Mouse (Mus musculus) limb, embryonic 12.5 days (tissue): ENCODE data around the gene Acot3. TPM values are rescaled to one million over a fixed set of nuclear protein-coding genes. Genes with fewer than 3 reads are reported as not detected.
"Not testable (repeated sequence)": the region's sequence is repeated elsewhere in the genome, so short reads cannot be mapped to it uniquely, and the experiment has no call there.

ENCODE experiments used
- ATAC-seq: fragments of 200-750 bp; cut with Nextera tagmentation; 2 replicates; pipeline ENCODE4 v1.8.0; 2017; ENCODE audit warnings: low read depth, moderate TSS enrichment; ENCODE audit not compliant: insufficient number of reproducible peaks, insufficient read depth, low FRiP score, low TSS enrichment
- H3K27ac ChIP-seq: fragments of 300-500 bp; sonication (generic); 2 replicates; pipeline ENCODE4 v1.5.1; 2016; ENCODE audit warnings: mild to moderate bottlenecking, moderate library complexity
- H3K27me3 ChIP-seq: fragments of 300-500 bp; sonication (generic); 2 replicates; pipeline ENCODE4 v1.6.1; 2016; ENCODE audit warnings: mild to moderate bottlenecking, moderate library complexity
- H3K36me3 ChIP-seq: fragments of 300-500 bp; sonication (generic); 2 replicates; pipeline ENCODE4 v1.6.1; 2016; ENCODE audit warnings: mild to moderate bottlenecking, moderate library complexity
- H3K4me1 ChIP-seq: fragments of 300-500 bp; sonication (generic); replicated peaks from 2 replicates; pipeline ENCODE4 v1.6.1; 2016
- H3K4me2 ChIP-seq: fragments of 300-500 bp; sonication (generic); 2 replicates; pipeline ENCODE4 v1.6.1; 2016; ENCODE audit warnings: mild to moderate bottlenecking, moderate library complexity
- H3K4me3 ChIP-seq: fragments of 300-500 bp; sonication (generic); replicated peaks from 2 replicates; pipeline ENCODE4 v1.5.1; 2016; ENCODE audit warnings: mild to moderate bottlenecking
- H3K9ac ChIP-seq: fragments of 300-500 bp; sonication (generic); replicated peaks from 2 replicates; pipeline ENCODE4 v1.6.1; 2016; ENCODE audit warnings: mild to moderate bottlenecking, moderate library complexity
- H3K9me3 ChIP-seq: fragments of 300-500 bp; sonication (generic); 2 replicates; pipeline ENCODE4 v1.6.1; 2016; ENCODE audit warnings: mild to moderate bottlenecking, moderate library complexity
- WGBS: fragments of 180-500 bp; shearing (Covaris S2); methylation state at CpG from one replicate; pipeline ENCODE4 v1.1.7; 2016; 5-methylcytosine and 5-hydroxymethylcytosine counted together
- polyA plus RNA-seq: library from polyadenylated mRNA; unstranded; fragments of >200 nt; fragmentation: Nextera tagmentation; extraction: Ambion mirVana; gene quantifications from 2 replicates; pipeline ENCODE4 v1.2.1, GENCODE M21; 2016

The Acot3 gene
- 0.59 and 0.66 TPM in 2 replicates for polyA plus RNA-seq

DNA sequence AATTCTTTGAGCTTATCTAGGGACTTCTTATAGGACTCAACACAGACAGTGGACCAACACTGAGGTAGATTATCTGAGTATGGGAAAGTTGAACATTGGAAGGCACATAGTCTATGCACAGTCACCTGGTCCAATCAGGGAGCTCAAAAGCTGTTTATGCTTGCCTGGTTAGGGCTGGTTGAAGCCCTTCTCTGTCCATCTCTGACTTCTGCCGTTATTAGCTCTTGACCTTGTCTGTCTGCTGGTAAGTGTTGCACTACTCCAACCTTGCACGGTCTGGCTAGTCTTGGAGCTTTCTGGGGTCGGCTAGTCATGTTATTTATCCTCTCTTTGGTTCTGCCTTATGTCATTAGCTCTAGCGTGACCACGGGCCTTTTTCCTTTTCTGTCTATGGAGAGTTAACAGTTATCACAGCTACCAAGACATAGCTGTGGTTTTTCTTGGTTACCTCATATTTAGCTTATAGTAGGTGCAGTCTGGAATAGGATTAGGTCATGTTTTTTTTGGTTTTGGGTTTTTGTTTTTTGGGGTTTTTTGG, at the start of gene Acot3:
TSS of gene Acot3 (plus strand) at position 208 of the 538 bp plus-strand sequence.
- 84% methylated on average over 5 of the region's 5 CpGs for WGBS
- no peak for ATAC-seq
- no peak within 1 kb of the TSS for H3K4me3 ChIP-seq
- no peak within 1 kb of the TSS for H3K27ac ChIP-seq
- H3K9me3 ChIP-seq, result peaks cover 11% of the 10 kb centered on the region; the same call in 1 of the 2 replicates
- peak within 1 kb of the TSS; percentile 88; the same call in 1 of the 2 replicates for H3K4me2 ChIP-seq
- 0 out of 2 replicates have a peak, but pooled peaks cover 4% of the 10 kb centered on the region for H3K4me1 ChIP-seq
- peaks cover 28% of the 10 kb centered on the region for H3K27me3 ChIP-seq
- no peak within 1 kb of the TSS for H3K9ac ChIP-seq
- H3K36me3 ChIP-seq, result no peaks in the 10 kb centered on the region

DNA sequence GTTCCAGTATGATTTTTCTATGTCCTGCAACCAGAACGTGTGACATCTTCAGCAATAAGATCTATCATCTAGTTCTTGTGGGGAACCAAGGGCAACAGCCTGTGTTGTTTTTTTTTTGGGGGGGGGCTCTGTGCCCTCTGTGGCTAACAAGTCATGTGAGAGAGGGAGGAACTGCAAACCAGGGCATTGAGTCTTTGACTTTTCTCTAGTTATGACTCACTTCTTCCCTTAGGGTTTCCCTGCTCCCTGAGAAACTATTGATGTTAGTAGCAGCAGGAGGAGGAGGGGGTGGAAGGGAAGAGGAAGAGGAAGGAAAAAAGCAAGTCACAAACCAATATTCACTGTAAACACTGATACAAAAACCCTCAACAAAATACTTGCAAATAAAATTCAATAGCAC, 48.1 kb upstream of the Acot3 start:
- H3K4me3 ChIP-seq, result no peak overlapping the region
- H3K27me3 ChIP-seq, result no peaks in the 10 kb centered on the region
- no peaks in the 10 kb centered on the region for H3K36me3 ChIP-seq
- H3K4me1 ChIP-seq, result peaks cover 2% of the 10 kb centered on the region; the same call in 1 of the 2 replicates
- ATAC-seq, result no peak
- no peak overlapping the region for H3K9ac ChIP-seq
- 89% methylated on average over 1 of the region's 1 CpGs for WGBS
- H3K4me2 ChIP-seq, result no peak overlapping the region
- 0 out of 2 replicates have a peak, but pooled peaks cover 12% of the 10 kb centered on the region for H3K9me3 ChIP-seq
- H3K27ac ChIP-seq, result no peak overlapping the region

DNA sequence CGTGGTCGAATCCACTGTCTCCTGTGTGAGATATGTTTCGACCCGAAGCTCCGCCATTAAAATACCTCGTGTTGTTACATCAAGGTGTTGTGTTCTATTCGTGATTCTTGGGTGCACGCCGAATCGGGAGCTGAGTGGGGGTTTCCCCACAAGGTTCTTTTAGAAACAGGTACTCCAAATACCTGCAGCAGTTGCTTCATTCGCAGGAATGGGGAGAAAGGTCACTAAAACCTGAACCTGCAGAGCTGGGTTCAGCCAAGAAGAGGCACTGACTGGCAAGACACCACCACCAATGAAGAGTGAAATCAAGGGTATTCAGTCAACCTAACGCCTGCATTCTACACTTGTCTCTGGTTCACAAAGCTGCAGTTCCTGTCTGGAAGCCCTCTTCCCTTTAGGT, 43.7 kb upstream of the Acot3 start:
- WGBS, result 88% methylated on average over 12 of the region's 12 CpGs
- ATAC-seq, result no peak
- H3K27ac ChIP-seq, result no peak overlapping the region
- H3K36me3 ChIP-seq, result no peaks in the 10 kb centered on the region
- no peak overlapping the region for H3K9ac ChIP-seq
- peaks cover 30% of the 10 kb centered on the region for H3K4me1 ChIP-seq
- no peak overlapping the region for H3K4me3 ChIP-seq
- H3K27me3 ChIP-seq, result no peaks in the 10 kb centered on the region
- H3K9me3 ChIP-seq, result no peaks in the 10 kb centered on the region
- no peak overlapping the region for H3K4me2 ChIP-seq

DNA sequence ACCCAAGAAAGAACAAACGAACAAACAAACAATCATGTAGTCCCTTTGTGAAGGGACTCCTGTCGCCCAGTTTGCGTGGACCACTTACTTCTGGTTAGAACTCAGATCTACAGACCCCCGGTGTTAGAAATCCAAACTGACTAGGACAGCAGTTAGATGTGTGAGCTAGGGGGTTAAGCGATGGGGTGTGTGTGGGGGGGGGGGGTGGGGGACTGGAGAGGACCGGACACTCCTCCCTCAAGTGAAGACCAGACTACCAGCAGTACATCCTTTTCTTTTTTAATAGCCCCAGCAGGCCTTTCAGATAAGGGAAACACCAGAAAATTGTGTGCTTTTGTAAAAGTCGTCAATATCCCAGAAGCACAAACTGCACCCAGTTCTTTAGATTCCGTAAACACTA, 43.2 kb upstream of the Acot3 start:
- peaks cover 30% of the 10 kb centered on the region for H3K4me1 ChIP-seq
- H3K4me3 ChIP-seq, result peak overlapping the region; percentile 48
- no peaks in the 10 kb centered on the region for H3K36me3 ChIP-seq
- ATAC-seq, result no peak
- peak overlapping the region; percentile 58 for H3K4me2 ChIP-seq
- 77% methylated on average over 8 of the region's 8 CpGs for WGBS
- H3K9me3 ChIP-seq, result no peaks in the 10 kb centered on the region
- H3K9ac ChIP-seq, result peak overlapping the region; percentile 70; the same call in 1 of the 2 replicates
- no peaks in the 10 kb centered on the region for H3K27me3 ChIP-seq
- H3K27ac ChIP-seq, result peak overlapping the region; percentile 70

DNA sequence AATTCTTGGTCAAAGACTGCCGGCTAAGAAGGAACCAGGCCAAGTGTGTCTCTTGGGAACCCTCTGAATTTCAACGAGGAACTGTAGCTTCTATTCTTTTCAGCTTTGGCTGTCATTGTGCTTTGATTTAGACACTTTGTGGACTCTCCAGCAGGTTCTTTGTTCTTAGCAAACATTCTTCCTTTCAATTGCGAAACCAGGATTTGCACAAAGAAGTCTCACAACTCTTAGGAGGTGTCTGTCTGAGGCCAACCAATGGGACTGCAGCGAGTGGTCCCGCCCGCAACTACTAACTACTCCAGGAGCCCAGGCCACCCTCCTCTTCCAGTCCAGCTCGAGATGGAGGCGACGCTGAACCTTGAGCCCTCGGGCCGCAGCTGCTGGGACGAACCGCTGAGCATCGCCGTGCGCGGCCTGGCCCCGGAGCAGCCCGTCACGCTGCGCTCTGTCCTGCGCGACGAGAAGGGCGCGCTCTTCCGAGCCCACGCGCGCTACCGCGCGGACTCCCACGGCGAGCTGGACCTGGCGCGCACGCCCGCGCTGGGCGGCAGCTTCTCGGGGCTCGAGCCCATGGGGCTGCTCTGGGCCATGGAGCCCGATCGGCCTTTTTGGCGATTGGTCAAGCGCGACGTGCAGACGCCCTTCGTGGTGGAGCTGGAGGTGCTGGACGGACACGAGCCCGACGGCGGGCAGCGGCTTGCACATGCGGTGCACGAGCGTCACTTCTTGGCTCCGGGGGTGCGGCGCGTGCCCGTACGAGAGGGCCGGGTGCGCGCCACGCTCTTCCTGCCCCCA, 42.6 kb upstream of the Acot3 start, which contains the start of gene Acot1:
TSS of gene Acot1 (plus strand) at position 320 of the 795 bp plus-strand sequence.
- WGBS, result 3% methylated on average over 59 of the region's 70 CpGs

DNA sequence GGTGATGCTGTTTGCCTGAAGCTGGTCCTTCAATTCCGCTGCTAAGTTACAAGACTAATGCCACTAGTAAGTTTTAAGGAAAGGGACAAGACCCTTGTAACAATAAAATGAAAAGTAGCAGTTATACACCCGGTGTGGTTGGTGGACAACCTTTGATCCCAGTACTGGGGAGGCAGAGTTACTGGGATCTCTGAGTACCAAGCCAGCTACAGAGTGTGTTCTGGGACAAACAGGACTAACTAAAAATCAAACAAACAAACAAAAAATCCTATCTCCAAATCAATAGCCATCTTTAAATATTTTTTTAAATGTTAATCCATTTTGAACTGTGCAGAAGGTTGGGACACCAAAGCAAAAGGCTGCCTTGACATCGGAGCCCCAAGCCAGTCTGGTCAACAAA, 41.7 kb upstream of the Acot3 start:
- no peak for ATAC-seq
- Histone ChIP-seq H3K36me3 (peaks cover 9% of the 10 kb centered on the region), H3K9me3 (no peaks in the 10 kb centered on the region), H3K27ac (no peak overlapping the region), H3K4me2 (peak overlapping the region; percentile 58), H3K4me1 (peaks cover 30% of the 10 kb centered on the region), H3K9ac (no peak overlapping the region), H3K4me3 (peak overlapping the region; percentile 48), H3K27me3 (no peaks in the 10 kb centered on the region)
- 77% methylated on average over 3 of the region's 3 CpGs for WGBS

More for the DNA sequence above, 42.6 kb upstream of the Acot3 start, which contains the start of gene Acot1:
- H3K4me3 ChIP-seq, result peak within 1 kb of the TSS; percentile 48
- peak within 1 kb of the TSS; percentile 58 for H3K4me2 ChIP-seq
- H3K27me3 ChIP-seq, H3K36me3 ChIP-seq, H3K9me3 ChIP-seq: not testable (repeated sequence)
- peak; percentile 94 for ATAC-seq
- H3K4me1 ChIP-seq, result peaks cover 30% of the 10 kb centered on the region
- H3K9ac ChIP-seq, result peak within 1 kb of the TSS; percentile 70
- peak within 1 kb of the TSS; percentile 70 for H3K27ac ChIP-seq

DNA sequence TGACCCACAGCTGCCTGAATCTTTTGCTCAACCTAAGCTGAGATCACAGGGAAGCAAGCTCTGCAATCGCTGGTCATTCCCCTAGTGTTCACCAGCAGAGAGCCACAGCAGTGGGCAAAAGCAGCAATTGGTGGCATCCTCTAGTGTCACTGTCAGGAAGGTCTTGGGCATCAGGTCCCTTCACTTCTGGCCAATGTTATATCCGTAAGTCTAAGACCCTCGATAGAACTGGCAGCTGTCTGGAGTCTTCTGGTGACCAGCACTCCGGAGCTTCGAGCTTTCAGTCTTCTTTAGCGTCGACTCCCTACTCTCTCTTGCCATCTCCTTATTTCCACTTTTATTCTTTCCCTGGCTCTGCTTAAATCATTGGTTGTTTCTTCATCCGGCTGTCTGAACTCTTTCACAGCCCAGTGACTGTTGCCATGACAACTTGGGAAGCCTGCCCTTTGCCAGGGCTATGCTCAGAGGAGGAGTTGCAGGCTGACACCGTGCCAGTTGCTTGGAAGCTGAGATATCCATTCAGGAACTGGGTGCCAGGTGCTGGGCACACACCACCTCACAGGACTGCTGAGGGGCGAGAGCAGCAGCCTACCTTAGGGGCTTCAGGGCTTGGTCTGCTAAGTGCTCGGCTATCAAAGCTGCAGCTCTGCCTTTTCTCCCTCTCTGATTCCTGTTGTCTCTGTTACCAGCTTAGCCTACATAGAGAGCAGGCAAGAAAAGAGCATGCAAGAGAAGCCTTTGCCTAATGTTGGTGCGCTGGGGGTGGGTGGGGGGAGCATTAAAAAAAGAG, 40.5 kb upstream of the Acot3 start:
- H3K27ac ChIP-seq, result no peak overlapping the region
- ATAC-seq, result no peak
- peak overlapping the region; percentile 58 for H3K4me2 ChIP-seq
- H3K36me3 ChIP-seq, result peaks cover 16% of the 10 kb centered on the region
- WGBS, result 67% methylated on average over 12 of the region's 12 CpGs
- no peaks in the 10 kb centered on the region for H3K9me3 ChIP-seq
- 0 out of 2 replicates have a peak overlapping the region, but pooled peaks have one; percentile 6 for H3K4me3 ChIP-seq
- 0 out of 2 replicates have a peak overlapping the region, but pooled peaks have one; percentile 4 for H3K9ac ChIP-seq
- H3K27me3 ChIP-seq, result no peaks in the 10 kb centered on the region
- H3K4me1 ChIP-seq, result peaks cover 30% of the 10 kb centered on the region

DNA sequence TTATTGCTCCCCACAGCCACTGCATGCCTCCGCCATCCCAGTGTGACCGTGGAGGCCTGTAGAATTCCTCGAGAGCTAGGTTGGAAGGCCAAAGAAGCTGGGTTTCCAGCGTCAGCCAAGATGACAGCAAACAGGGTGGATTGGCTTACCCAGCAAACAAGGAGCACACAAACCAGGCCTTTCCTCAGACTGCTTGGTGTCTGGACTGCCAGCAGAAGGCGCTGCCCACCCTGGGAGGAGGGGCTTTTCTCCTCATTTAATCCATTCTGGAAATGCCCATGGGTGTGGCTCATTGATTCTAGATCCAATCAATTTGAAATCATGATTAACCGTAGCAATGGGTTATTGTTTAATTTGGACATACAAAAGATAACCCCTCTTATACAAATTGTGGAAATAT, 38.8 kb upstream of the Acot3 start:
- ATAC-seq, result no peak
- Histone ChIP-seq H3K36me3 (peaks cover 22% of the 10 kb centered on the region), H3K27ac (no peak overlapping the region), H3K9me3 (no peaks in the 10 kb centered on the region), H3K4me2 (no peak overlapping the region), H3K4me3 (no peak overlapping the region), H3K9ac (no peak overlapping the region), H3K27me3 (no peaks in the 10 kb centered on the region), H3K4me1 (peaks cover 30% of the 10 kb centered on the region)
- WGBS, result 78% methylated on average over 6 of the region's 6 CpGs

DNA sequence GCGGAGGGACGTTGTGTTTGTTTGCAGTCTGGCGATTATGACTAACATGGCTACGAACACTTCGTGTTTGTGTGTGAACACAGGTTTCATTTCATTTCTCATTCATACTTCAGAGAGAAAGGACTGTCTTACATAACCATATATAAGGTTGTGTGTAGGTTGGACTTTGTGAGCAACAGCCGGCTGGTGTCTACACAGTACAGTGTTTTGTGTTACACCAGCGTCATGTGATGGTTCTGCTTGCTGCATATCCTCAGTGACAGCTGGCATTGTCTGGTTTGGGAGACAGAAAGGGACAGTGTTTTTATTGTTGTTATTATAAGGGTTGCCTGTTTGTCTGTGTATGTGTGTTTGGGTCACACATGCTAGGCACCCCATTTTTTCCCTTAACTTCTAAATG, 38.2 kb upstream of the Acot3 start:
- Histone ChIP-seq H3K4me2 (no peak overlapping the region), H3K9ac (no peak overlapping the region), H3K4me3 (no peak overlapping the region), H3K27me3 (no peaks in the 10 kb centered on the region), H3K27ac (no peak overlapping the region), H3K4me1 (peaks cover 29% of the 10 kb centered on the region), H3K36me3 (peaks cover 22% of the 10 kb centered on the region), H3K9me3 (no peaks in the 10 kb centered on the region)
- WGBS, result 93% methylated on average over 7 of the region's 7 CpGs
- no peak for ATAC-seq

DNA sequence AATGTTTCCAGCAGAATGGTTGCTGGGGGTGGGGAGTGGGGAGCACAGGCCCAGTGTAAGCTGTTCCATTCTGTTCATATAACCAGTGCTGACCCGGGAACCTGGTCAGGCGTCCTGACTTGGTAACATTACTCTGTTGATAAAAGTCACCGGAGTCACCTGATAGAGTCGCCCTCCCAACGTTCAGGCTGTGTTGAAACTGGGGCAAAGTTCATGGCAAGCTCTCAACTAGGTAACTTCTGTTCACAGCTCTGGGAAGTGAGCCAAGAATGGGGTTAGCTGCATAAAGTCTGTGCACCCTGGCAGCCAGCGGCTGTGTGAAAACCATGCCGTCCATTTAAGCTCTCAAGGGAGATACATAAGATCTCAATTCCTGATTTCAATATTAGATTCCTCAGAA, 31.4 kb upstream of the Acot3 start:
- not testable (repeated sequence) for H3K4me3 ChIP-seq, H3K9me3 ChIP-seq, H3K4me2 ChIP-seq, ATAC-seq, H3K4me1 ChIP-seq, H3K27ac ChIP-seq, H3K9ac ChIP-seq, H3K27me3 ChIP-seq
- H3K36me3 ChIP-seq, result peaks cover 10% of the 10 kb centered on the region; the same call in 1 of the 2 replicates
- whole genome bisulfite sequencing, result 63% methylated on average over 7 of the region's 7 CpGs

DNA sequence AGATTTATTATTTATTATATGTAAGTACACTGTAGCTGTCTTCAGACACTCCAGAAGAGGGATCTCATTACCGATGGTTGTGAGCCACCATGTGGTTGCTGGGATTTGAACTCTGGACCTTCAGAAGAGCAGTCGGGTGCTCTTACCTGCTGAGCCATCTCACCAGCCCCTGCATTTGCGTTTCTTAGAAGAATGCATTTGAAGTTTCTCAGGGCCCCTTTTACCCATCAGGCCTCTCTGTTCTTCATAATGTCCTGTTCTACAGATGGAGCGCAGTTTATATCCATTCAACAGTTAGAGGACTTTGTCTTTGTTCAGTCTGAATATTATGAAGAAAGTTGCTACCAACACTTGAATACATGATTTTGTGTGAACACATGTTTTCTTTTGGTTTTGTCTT, 29.7 kb upstream of the Acot3 start:
- H3K36me3 ChIP-seq, H3K9me3 ChIP-seq, H3K27ac ChIP-seq, H3K9ac ChIP-seq, H3K4me3 ChIP-seq, H3K27me3 ChIP-seq, H3K4me2 ChIP-seq, ATAC-seq, H3K4me1 ChIP-seq: not testable (repeated sequence)
- WGBS, result 94% methylated on average over 4 of the region's 4 CpGs
